Mouse (Mus musculus): ENCODE measurements around the gene Uggt1. TPM values are rescaled to one million over a fixed set of nuclear protein-coding genes. Genes with fewer than 3 reads are reported as not detected.

Gene Uggt1
- polyA plus RNA-seq, 1 experiment from 2014 or later: 61.9 TPM

GRCm38 (mm10) chr1:36191966-36192365, 52.6 kb downstream of the Uggt1 start:
- peaks cover 26% of the 10 kb centered on the region for H3K36me3 ChIP-seq (ENCODE audit: control insufficient read depth, insufficient read depth, low read length)
- H3K9ac ChIP-seq (ENCODE audit: low read depth, low read length): no peak overlapping the region
- H3K27ac ChIP-seq (ENCODE audit: low read depth, low read length): no peak overlapping the region
- H3K4me3 ChIP-seq (ENCODE audit: low read depth, low read length): no peak overlapping the region
- no peaks in the 10 kb centered on the region for H3K27me3 ChIP-seq (ENCODE audit: control insufficient read depth, insufficient read depth, low read length)
- H3K4me1 ChIP-seq (ENCODE audit: control insufficient read depth, insufficient read depth, low read length): 0 out of 2 replicates have a peak, but pooled peaks cover 3% of the 10 kb centered on the region
- no peak overlapping the region for H3K4me2 ChIP-seq
- WGBS (ENCODE audit: insufficient replicate concordance): 52% methylated on average over 11 of the region's 11 CpGs
- H3K9me3 ChIP-seq (replicated peaks; ENCODE audit: control insufficient read depth, low read length): no peaks in the 10 kb centered on the region
- no peak for ATAC-seq (replicated peaks; ENCODE audit: insufficient number of reproducible peaks, low FRiP score, low TSS enrichment)

GRCm38 (mm10) chr1:36180038-36180437, 64.5 kb downstream of the Uggt1 start:
- H3K9ac ChIP-seq (ENCODE audit: low read depth, low read length): no peak overlapping the region
- no peaks in the 10 kb centered on the region for H3K27me3 ChIP-seq (ENCODE audit: control insufficient read depth, insufficient read depth, low read length)
- H3K4me3 ChIP-seq (ENCODE audit: low read depth, low read length): no peak overlapping the region
- ATAC-seq (replicated peaks; ENCODE audit: insufficient number of reproducible peaks, low FRiP score, low TSS enrichment): no peak
- H3K4me2 ChIP-seq: no peak overlapping the region
- WGBS (ENCODE audit: insufficient replicate concordance): 65% methylated on average over 5 of the region's 5 CpGs
- H3K36me3 ChIP-seq (ENCODE audit: control insufficient read depth, insufficient read depth, low read length): peaks cover 21% of the 10 kb centered on the region
- no peaks in the 10 kb centered on the region for H3K4me1 ChIP-seq (ENCODE audit: control insufficient read depth, insufficient read depth, low read length)
- H3K27ac ChIP-seq (ENCODE audit: low read depth, low read length): no peak overlapping the region
- H3K9me3 ChIP-seq (replicated peaks; ENCODE audit: control insufficient read depth, low read length): no peaks in the 10 kb centered on the region

GRCm38 (mm10) chr1:36173461-36173860, 71.1 kb downstream of the Uggt1 start:
- no peak overlapping the region for H3K9ac ChIP-seq (ENCODE audit: low read depth, low read length)
- H3K4me3 ChIP-seq (ENCODE audit: low read depth, low read length): no peak overlapping the region
- peaks cover 18% of the 10 kb centered on the region for H3K36me3 ChIP-seq (ENCODE audit: control insufficient read depth, insufficient read depth, low read length)
- H3K9me3 ChIP-seq (replicated peaks; ENCODE audit: control insufficient read depth, low read length): no peaks in the 10 kb centered on the region
- ATAC-seq (replicated peaks; ENCODE audit: insufficient number of reproducible peaks, low FRiP score, low TSS enrichment): no peak
- H3K4me2 ChIP-seq: no peak overlapping the region
- WGBS (ENCODE audit: insufficient replicate concordance): 84% methylated on average over 8 of the region's 8 CpGs
- no peaks in the 10 kb centered on the region for H3K4me1 ChIP-seq (ENCODE audit: control insufficient read depth, insufficient read depth, low read length)
- no peaks in the 10 kb centered on the region for H3K27me3 ChIP-seq (ENCODE audit: control insufficient read depth, insufficient read depth, low read length)
- H3K27ac ChIP-seq (ENCODE audit: low read depth, low read length): no peak overlapping the region

DNA sequence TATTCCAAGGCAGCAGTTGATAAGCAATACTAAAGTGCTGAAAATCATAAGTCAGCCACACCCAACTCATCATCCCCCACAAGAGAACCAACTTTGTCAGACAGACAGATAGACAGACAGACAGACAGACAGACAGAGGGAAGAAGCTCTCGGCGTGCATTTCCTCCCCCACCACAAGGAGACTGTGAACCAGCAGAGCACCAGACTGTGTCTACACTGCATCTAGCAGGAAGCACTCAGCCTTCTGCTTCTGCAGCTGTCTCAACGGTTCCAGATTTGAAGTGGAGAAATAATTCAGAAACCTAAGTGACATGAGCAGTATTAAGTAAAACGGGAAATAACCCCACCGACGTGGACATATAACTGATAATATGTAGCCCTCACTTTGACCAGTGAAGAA, 71.6 kb downstream of the Uggt1 start:
- ATAC-seq (replicated peaks; ENCODE audit: insufficient number of reproducible peaks, low FRiP score, low TSS enrichment): no peak
- WGBS (ENCODE audit: insufficient replicate concordance): 89% methylated on average over 6 of the region's 6 CpGs
- no peaks in the 10 kb centered on the region for H3K4me1 ChIP-seq (ENCODE audit: control insufficient read depth, insufficient read depth, low read length)

DNA sequence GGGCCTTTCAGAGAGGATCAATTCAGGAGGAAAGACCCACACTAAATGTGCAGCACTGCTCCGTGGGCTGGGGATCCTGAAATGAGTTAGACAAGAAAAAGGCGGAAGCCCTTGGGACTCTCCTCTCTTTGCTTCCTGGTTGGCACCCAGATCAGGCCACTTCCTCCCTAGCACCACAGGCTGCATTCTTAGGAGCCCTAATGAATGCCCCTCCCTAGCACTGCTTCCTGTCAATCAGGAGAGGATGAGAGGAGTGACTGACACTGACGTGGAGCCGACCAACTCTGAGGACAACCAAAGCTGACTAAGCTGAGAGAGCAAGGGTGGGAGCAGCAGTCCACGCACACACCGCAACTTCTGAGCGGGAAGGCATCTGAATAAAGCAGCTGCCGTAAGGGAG, 81.8 kb downstream of the Uggt1 start:
- Histone ChIP-seq H3K27me3 (ENCODE audit: control insufficient read depth, insufficient read depth, low read length) (no peaks in the 10 kb centered on the region), H3K9me3 (replicated peaks; ENCODE audit: control insufficient read depth, low read length) (no peaks in the 10 kb centered on the region), H3K9ac (ENCODE audit: low read depth, low read length) (no peak overlapping the region), H3K4me3 (ENCODE audit: low read depth, low read length) (no peak overlapping the region), H3K36me3 (ENCODE audit: control insufficient read depth, insufficient read depth, low read length) (peaks cover 15% of the 10 kb centered on the region; the same call in 1 of the 2 replicates), H3K27ac (ENCODE audit: low read depth, low read length) (no peak overlapping the region), H3K4me2 (no peak overlapping the region), H3K4me1 (ENCODE audit: control insufficient read depth, insufficient read depth, low read length) (peaks cover 20% of the 10 kb centered on the region)
- WGBS (ENCODE audit: insufficient replicate concordance): 57% methylated on average over 8 of the region's 8 CpGs
- no peak for ATAC-seq (replicated peaks; ENCODE audit: insufficient number of reproducible peaks, low FRiP score, low TSS enrichment)

More for the DNA sequence above, 71.6 kb downstream of the Uggt1 start:
- H3K4me2 ChIP-seq: no peak overlapping the region
- H3K4me3 ChIP-seq (ENCODE audit: low read depth, low read length): no peak overlapping the region
- H3K36me3 ChIP-seq (ENCODE audit: control insufficient read depth, insufficient read depth, low read length): peaks cover 15% of the 10 kb centered on the region
- H3K9ac ChIP-seq (ENCODE audit: low read depth, low read length): no peak overlapping the region
- no peak overlapping the region for H3K27ac ChIP-seq (ENCODE audit: low read depth, low read length)
- no peaks in the 10 kb centered on the region for H3K9me3 ChIP-seq (replicated peaks; ENCODE audit: control insufficient read depth, low read length)
- no peaks in the 10 kb centered on the region for H3K27me3 ChIP-seq (ENCODE audit: control insufficient read depth, insufficient read depth, low read length)

GRCm38 (mm10) chr1:36161208-36161607, 83.3 kb downstream of the Uggt1 start:
- WGBS (ENCODE audit: insufficient replicate concordance): 14% methylated on average over 9 of the region's 9 CpGs
- Histone ChIP-seq H3K4me3 (ENCODE audit: low read depth, low read length) (no peak overlapping the region), H3K36me3 (ENCODE audit: control insufficient read depth, insufficient read depth, low read length) (peaks cover 15% of the 10 kb centered on the region; the same call in 1 of the 2 replicates), H3K4me2 (no peak overlapping the region), H3K27ac (ENCODE audit: low read depth, low read length) (no peak overlapping the region), H3K9ac (ENCODE audit: low read depth, low read length) (no peak overlapping the region), H3K9me3 (replicated peaks; ENCODE audit: control insufficient read depth, low read length) (no peaks in the 10 kb centered on the region), H3K27me3 (ENCODE audit: control insufficient read depth, insufficient read depth, low read length) (no peaks in the 10 kb centered on the region), H3K4me1 (ENCODE audit: control insufficient read depth, insufficient read depth, low read length) (peaks cover 20% of the 10 kb centered on the region)
- ATAC-seq (replicated peaks; ENCODE audit: insufficient number of reproducible peaks, low FRiP score, low TSS enrichment): peak; percentile 55; the same call in 1 of the 2 replicates

GRCm38 (mm10) chr1:36160246-36160645, 84.3 kb downstream of the Uggt1 start:
- WGBS (ENCODE audit: insufficient replicate concordance): 62% methylated on average over 8 of the region's 8 CpGs
- Histone ChIP-seq H3K4me1 (ENCODE audit: control insufficient read depth, insufficient read depth, low read length) (peaks cover 20% of the 10 kb centered on the region), H3K27ac (ENCODE audit: low read depth, low read length) (no peak overlapping the region), H3K27me3 (ENCODE audit: control insufficient read depth, insufficient read depth, low read length) (no peaks in the 10 kb centered on the region), H3K4me2 (no peak overlapping the region), H3K36me3 (ENCODE audit: control insufficient read depth, insufficient read depth, low read length) (peaks cover 20% of the 10 kb centered on the region; the same call in 1 of the 2 replicates), H3K4me3 (ENCODE audit: low read depth, low read length) (no peak overlapping the region), H3K9me3 (replicated peaks; ENCODE audit: control insufficient read depth, low read length) (no peaks in the 10 kb centered on the region), H3K9ac (ENCODE audit: low read depth, low read length) (no peak overlapping the region)
- ATAC-seq (replicated peaks; ENCODE audit: insufficient number of reproducible peaks, low FRiP score, low TSS enrichment): no peak

DNA sequence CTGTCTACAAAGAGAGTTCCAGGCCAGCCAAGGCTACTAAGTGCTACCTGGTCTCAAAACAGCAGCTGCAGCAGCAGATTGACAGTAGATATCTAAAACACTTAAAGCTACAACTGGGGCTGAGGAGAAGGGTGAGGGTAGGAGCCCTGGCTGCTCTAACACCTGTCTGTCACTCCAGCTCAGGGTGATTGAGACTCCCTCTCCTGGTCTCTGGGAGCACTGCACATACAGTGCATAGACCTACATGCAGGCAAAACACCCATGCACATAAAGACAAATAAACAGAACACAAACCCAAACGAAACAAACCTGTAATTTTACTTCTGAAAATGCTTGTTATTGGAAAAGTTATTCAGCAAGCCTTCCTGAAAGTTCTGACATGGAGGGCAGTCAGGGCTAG, 95.1 kb downstream of the Uggt1 start:
- Histone ChIP-seq H3K9ac (ENCODE audit: low read depth, low read length) (no peak overlapping the region), H3K9me3 (replicated peaks; ENCODE audit: control insufficient read depth, low read length) (no peaks in the 10 kb centered on the region), H3K4me3 (ENCODE audit: low read depth, low read length) (no peak overlapping the region), H3K4me1 (ENCODE audit: control insufficient read depth, insufficient read depth, low read length) (no peaks in the 10 kb centered on the region), H3K4me2 (no peak overlapping the region), H3K27me3 (ENCODE audit: control insufficient read depth, insufficient read depth, low read length) (no peaks in the 10 kb centered on the region), H3K36me3 (ENCODE audit: control insufficient read depth, insufficient read depth, low read length) (peaks cover 19% of the 10 kb centered on the region), H3K27ac (ENCODE audit: low read depth, low read length) (no peak overlapping the region)
- WGBS (ENCODE audit: insufficient replicate concordance): 50% methylated on average over 1 of the region's 1 CpGs
- ATAC-seq (replicated peaks; ENCODE audit: insufficient number of reproducible peaks, low FRiP score, low TSS enrichment): no peak

DNA sequence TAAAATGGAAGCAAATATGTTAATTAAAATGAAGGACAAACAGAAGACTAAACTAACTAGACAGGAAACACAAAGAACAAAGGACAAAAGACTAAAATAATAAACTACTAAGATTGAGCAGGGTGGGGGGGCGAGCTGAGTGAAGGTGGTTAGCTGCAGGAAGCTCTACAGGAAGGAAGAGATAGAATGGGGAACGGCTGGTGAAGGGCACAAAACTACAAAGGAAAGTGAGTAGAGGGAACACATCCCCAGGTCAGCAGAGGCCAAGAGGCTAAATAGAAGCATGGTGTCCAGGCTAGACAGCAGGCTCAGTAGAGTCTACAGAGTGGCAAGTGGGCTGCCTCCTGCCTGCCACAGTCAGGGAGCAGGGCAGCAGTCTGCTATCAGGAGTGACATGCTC, 95.7 kb downstream of the Uggt1 start:
- no peak overlapping the region for H3K9ac ChIP-seq (ENCODE audit: low read depth, low read length)
- H3K4me2 ChIP-seq: no peak overlapping the region
- H3K36me3 ChIP-seq (ENCODE audit: control insufficient read depth, insufficient read depth, low read length): peaks cover 21% of the 10 kb centered on the region
- no peaks in the 10 kb centered on the region for H3K27me3 ChIP-seq (ENCODE audit: control insufficient read depth, insufficient read depth, low read length)
- no peaks in the 10 kb centered on the region for H3K9me3 ChIP-seq (replicated peaks; ENCODE audit: control insufficient read depth, low read length)
- H3K27ac ChIP-seq (ENCODE audit: low read depth, low read length): no peak overlapping the region
- ATAC-seq (replicated peaks; ENCODE audit: insufficient number of reproducible peaks, low FRiP score, low TSS enrichment): no peak
- WGBS (ENCODE audit: insufficient replicate concordance): 74% methylated on average over 2 of the region's 2 CpGs
- no peaks in the 10 kb centered on the region for H3K4me1 ChIP-seq (ENCODE audit: control insufficient read depth, insufficient read depth, low read length)
- H3K4me3 ChIP-seq (ENCODE audit: low read depth, low read length): no peak overlapping the region
